Mouse (Mus musculus): ENCODE results near the gene Sox6. TPM values are rescaled to one million over a fixed set of nuclear protein-coding genes. Genes with fewer than 3 reads are reported as not detected.

Sox6 gene
- polyA plus RNA-seq, 1 experiment: 3.8 TPM

GRCm38 (mm10) chr7:115752121-115752634 is 286.4 kb downstream of the Sox6 start:
- DNase-seq (ENCODE audit: low spot score): no peak

- DNase-seq (ENCODE audit: low spot score): no peak
Observed at GRCm38 (mm10) chr7:115751083-115751482, 287.5 kb downstream of the Sox6 start.

GRCm38 (mm10) chr7:115750275-115750825 is 288.2 kb downstream of the Sox6 start:
- no peak for DNase-seq (ENCODE audit: low spot score)

- DNase-seq (ENCODE audit: low spot score): no peak
Observed at GRCm38 (mm10) chr7:115747541-115747940, 291.1 kb downstream of the Sox6 start.

- DNase-seq (ENCODE audit: low spot score): no peak
Observed at GRCm38 (mm10) chr7:115745672-115746253, 292.8 kb downstream of the Sox6 start.

- no peak for DNase-seq (ENCODE audit: low spot score)
Observed at GRCm38 (mm10) chr7:115734137-115734536, 304.5 kb downstream of the Sox6 start.

- no peak for DNase-seq (ENCODE audit: low spot score)
Observed at GRCm38 (mm10) chr7:115732824-115733223, 305.8 kb downstream of the Sox6 start.

- no peak for DNase-seq (ENCODE audit: low spot score)
Observed at GRCm38 (mm10) chr7:115726776-115727175, 311.8 kb downstream of the Sox6 start.

- no peak for DNase-seq (ENCODE audit: low spot score)
Observed at GRCm38 (mm10) chr7:115724404-115724803, 314.2 kb downstream of the Sox6 start.

GRCm38 (mm10) chr7:115721624-115722540 is 316.7 kb downstream of the Sox6 start:
- DNase-seq (ENCODE audit: low spot score): no peak

- DNase-seq (ENCODE audit: low spot score): no peak
Observed at GRCm38 (mm10) chr7:115719791-115720190, 318.8 kb downstream of the Sox6 start.

GRCm38 (mm10) chr7:115706141-115706540 is 332.5 kb downstream of the Sox6 start:
- no peak for DNase-seq (ENCODE audit: low spot score)

GRCm38 (mm10) chr7:115698105-115698504 is 340.5 kb downstream of the Sox6 start:
- DNase-seq (ENCODE audit: low spot score): no peak

- no peak for DNase-seq (ENCODE audit: low spot score)
Observed at GRCm38 (mm10) chr7:115693206-115693605, 345.4 kb downstream of the Sox6 start.

- DNase-seq (ENCODE audit: low spot score): no peak
Observed at GRCm38 (mm10) chr7:115691091-115691490, 347.5 kb downstream of the Sox6 start.

GRCm38 (mm10) chr7:115686687-115687086 is 351.9 kb downstream of the Sox6 start:
- DNase-seq (ENCODE audit: low spot score): no peak

- no peak for DNase-seq (ENCODE audit: low spot score)
Observed at GRCm38 (mm10) chr7:115684142-115684541, 354.5 kb downstream of the Sox6 start.

- DNase-seq (ENCODE audit: low spot score): no peak
Observed at GRCm38 (mm10) chr7:115671749-115672148, 366.8 kb downstream of the Sox6 start.

- no peak for DNase-seq (ENCODE audit: low spot score)
Observed at GRCm38 (mm10) chr7:115671272-115671671, 367.3 kb downstream of the Sox6 start.

- no peak for DNase-seq (ENCODE audit: low spot score)
Observed at GRCm38 (mm10) chr7:115669207-115670004, 369.2 kb downstream of the Sox6 start.

GRCm38 (mm10) chr7:115666686-115667382 is 371.8 kb downstream of the Sox6 start:
- no peak for DNase-seq (ENCODE audit: low spot score)
